Mouse (Mus musculus): ENCODE data around the gene Tbr1.
A peak's percentile ranks its signal among the peaks of the same experiment; 100 is the strongest.

The Tbr1 gene

DNA sequence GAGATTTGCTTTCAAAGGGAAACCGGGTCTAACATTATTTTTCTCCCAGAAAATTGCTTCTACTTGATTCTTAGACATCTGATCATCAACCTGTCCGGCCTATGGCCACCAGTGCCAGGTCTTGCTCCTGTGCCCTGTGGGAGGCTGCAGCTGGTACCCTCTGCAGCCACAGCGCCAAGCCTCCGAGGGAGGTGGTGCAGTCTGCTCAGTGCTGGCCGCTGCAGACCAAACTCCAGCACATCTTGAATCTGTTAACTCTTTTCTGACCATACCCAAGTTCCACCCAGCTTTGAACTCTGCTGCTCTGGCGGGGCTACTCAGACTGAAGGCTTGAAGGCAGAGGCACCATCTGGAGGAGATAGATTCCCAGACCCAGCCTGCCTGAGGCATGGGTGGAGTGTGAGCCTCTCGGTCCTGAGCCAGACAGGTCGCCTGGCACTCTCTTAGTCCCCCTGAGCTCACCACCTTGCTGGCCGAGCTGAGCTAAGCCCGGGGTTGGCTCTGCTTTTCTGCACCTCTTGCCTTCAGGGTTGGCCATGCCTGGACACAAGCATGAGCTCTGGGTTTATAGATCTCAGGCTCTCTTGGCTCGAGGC lies at the start of gene Tbr1:
Tbr1 (plus strand) TSS at position 275 of the 596 bp plus-strand sequence.
- peak in 1 of 2 experiments; percentile 21 for DNase-seq

DNA sequence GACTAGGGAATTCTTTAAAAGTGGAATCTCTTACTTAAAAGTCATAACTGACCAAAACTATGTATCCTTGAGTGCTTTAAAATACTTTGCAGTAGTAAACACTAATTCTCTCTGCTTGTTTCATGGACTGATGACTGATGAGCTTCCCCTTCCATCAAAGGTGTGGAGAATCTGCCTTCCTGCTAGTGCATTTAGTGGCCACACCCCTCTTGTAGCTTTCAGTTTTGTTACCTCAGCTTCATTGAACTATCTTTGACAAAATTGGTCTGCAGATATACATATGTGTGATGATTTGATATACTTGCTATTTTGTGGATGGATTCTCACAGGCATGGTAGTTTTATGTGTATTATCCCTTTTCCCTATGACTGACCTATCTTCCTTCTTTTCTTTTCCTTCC lies 47.7 kb upstream of the Tbr1 start:
- no peak for DNase-seq

DNA sequence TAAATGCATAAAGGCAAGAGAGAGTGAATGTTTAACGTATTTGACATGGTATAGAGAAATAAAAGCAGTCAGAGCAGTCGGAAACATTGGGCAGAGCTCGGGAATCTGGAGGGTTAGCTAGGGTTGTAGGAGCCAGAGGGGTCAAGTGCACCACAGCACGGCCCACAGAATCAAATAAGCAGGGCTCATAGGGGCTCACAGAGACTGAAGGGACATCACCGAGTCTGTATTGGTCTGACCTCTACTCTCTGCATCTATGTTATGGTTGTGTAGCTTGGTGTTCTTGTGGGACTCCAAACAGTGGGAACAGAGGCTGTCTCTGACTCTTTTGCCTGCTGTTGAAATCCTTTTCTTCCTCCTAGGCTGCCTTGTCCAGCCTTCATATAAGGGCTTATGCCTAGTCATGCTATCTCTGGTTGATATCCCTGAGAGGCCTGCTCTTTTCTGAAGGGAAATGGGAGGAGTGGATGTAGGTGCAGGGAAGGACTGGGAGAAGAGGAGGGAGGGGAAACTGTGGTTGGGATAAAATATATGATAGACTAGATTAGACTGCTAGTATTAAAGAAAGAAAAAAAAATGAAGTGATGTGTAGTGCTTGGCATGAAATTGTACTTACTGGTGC lies 43.4 kb upstream of the Tbr1 start:
- DNase-seq, result no peak

DNA sequence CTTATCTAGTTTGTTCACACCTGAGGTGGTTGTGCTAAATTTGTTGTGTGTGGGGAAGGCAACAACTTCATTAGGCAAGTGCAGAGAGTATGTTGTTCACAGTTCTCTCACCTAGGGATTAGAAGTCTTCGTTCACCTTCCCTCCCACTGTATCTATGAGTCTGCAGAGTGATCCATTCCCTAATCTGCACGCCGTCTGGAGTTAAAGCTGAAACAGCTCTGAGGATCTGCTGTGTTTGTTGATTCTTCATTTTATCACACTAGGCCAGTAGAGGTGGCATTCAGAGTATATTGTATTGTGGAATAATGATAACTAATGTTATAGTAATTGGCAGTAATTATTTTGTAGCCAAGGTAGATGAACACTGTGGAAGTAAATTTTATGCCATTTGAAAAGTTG lies 42.7 kb upstream of the Tbr1 start:
- DNase-seq, result no peak

DNA sequence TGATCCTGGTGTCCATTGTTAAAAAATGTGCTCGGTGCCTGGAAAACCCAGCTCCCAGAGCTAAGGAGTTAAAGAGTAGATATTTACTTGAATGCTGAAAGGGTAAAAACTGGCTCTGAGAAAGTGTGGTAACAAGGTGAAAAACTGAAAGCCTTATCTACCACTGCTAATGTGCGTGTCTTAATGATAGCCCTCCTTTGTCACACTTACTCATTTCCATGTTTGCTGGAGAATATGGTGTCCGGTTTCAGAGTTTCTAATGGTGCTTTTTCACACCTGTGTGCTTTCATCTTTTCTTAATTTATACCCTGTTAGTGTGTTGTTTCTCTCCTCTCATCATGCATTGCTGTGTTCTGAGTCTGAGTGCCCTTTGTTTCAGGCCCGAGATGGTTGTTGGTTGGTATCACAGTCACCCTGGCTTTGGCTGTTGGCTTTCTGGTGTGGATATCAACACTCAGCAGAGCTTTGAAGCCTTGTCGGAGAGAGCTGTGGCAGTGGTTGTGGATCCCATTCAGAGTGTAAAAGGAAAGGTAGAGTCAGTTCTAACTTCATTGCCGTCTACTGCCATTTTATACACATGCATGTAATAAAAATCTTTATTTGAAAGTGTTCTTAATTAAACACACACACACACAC lies 38.1 kb upstream of the Tbr1 start:
- DNase-seq, result no peak

DNA sequence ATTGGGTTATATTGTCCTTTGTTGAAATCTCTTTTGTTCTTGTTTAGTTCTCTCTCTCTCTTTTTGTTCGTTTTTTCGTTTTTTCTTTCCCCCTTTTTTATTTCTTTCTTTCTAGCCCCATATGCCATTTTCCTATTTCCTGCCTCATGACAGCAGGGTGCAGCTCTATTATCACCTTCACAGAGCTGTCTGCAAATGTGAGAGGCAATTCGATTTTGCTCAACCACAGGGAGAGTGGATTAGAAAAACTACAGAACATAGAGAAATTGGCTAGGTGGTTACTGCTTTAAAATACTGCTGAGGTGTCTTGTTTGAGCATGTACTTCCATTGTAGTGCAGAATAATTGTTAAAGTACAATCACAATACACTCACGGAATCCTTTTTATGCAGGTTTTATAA lies 37.2 kb upstream of the Tbr1 start:
- DNase-seq, result no peak

DNA sequence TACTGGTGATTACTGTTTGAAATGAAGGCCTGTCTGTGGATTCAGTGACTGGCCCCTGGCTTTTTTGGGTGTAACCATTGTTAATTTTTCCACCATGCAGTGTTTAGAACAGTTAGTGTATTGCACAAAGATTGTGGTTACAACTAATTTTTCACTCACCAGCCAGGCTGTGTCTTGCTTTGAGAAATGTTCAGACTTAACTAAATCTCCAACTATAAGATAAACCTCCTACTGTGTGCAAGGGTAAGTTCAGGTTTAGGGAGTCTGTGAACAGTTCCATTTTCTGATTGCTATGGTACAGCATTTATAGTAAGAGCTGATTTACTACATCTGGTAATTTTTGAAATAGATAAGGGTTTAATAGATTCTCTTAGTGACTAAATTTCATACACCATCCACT lies 21.9 kb upstream of the Tbr1 start:
- DNase-seq, result no peak

DNA sequence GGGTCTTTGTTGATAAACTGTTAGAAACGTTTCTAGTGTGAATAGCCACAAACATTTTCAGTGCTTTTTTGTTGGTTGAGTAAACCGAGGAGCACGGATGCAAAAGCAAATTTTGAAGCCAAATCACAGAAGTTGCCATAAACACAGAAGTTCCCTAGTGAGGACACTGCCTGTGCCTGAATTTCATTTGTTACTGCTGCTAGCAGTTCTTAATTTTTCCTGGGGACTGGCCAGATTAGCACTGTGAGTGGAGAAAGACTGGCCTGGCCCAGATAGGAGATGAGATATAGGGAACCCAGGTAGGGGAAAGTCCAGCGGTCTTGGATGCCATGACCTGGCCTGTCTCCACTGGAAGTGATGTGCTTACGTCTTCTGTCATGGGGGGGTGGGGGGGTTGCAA lies 7.8 kb upstream of the Tbr1 start:
- DNase-seq, result no peak

DNA sequence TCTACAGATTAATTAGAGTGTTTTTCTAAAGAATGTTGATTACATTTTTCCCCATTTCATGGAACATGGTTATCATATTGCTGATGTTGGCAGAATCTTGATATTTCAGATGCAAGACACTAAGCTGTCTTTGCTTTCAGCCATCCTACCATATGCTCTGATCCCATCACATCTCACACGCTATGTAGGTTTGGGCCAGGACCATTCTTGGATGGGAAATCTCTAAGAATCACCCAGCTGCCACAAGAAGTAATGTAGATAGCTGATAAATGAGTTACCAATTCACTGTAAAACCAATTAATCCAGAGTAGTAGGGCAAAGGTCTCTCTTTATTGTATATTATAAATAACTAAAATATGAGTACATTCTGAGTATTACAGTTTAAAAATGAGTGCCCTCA lies 4.7 kb upstream of the Tbr1 start:
- DNase-seq, result no peak

DNA sequence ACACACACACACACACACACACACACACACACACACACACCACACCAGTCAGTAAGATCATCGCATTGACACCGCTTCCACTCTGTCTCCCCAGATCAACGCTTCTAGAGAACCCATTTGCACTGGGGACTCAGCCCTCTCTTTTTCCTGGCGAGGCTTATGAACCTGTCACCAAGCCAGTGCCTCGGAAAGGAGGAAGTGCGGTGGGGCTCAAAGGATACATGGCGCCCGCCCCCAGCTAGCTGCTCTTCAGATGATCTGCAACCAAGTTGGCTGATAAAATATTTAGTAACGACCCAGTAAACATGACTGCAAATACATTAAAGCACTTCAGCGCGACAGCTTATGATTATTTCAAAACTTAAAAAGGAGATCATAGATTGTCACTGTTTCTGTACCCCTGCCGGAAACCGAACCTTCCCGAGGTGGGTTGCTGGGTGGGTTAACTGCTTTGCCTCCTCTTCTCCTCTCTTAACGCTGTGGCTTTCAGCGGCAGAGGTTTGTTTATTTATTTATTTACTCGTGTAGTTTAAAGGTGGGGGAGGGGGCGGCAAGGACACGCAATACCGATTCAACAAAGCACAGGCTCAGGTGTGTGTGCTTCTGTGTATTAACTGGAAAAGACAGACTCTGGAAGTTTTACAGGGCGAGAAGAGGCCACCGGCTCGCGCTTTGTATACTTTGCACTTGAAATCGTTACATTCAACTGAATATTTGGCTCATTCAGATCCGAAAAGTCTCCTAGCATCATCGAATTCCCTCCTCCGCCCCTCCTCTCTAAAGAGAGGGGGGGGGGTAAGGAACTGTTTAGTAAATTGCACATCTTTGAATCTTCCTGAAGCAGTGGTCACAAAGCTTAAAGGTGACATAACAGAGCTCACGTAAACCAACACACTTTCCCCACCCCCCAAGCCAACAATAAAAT lies 975 bp downstream of the Tbr1 start:
- DNase-seq, result peak; percentile 6 to 18

DNA sequence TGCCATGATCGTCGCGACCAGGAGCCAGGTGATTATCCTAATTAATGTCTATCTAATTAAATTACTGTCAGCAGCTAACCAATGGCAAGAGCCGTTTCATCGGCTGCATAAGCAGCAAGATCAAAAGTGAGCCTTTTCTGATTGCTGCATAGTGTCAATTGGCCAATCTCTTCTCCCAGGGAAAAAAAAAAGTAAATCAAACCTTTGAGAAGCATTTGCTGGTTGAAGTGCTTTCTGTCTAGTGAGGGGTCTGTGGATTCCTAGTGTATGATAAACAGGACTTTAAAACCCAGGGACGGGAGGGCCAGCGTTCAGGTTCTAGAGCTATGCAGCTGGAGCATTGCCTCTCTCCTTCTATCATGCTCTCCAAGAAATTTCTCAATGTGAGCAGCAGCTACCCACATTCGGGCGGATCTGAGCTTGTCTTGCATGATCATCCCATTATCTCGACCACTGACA lies 1.7 kb downstream of the Tbr1 start:
- peak in 1 of 2 experiments; percentile 9 for DNase-seq

DNA sequence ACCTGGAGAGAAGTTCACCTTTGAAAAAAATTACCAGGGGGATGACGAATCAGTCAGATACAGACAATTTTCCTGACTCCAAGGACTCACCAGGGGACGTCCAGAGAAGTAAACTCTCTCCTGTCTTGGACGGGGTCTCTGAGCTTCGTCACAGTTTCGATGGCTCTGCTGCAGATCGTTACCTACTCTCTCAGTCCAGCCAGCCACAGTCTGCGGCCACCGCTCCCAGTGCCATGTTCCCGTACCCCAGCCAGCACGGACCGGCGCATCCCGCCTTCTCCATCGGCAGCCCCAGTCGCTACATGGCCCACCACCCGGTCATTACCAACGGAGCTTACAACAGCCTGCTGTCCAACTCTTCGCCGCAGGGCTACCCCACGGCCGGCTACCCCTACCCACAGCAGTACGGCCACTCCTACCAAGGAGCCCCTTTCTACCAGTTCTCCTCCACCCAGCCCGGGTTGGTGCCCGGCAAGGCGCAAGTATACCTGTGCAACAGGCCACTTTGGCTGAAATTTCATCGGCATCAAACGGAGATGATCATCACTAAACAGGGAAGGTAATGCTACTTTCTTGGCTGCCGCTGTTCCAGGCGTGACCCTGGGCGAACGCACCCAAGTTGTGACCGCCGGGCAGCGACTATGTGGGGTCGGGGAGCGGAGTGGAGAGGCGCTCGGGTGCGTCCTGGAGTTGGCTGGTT lies 2.3 kb downstream of the Tbr1 start:
- peak; percentile 10 to 30 for DNase-seq

DNA sequence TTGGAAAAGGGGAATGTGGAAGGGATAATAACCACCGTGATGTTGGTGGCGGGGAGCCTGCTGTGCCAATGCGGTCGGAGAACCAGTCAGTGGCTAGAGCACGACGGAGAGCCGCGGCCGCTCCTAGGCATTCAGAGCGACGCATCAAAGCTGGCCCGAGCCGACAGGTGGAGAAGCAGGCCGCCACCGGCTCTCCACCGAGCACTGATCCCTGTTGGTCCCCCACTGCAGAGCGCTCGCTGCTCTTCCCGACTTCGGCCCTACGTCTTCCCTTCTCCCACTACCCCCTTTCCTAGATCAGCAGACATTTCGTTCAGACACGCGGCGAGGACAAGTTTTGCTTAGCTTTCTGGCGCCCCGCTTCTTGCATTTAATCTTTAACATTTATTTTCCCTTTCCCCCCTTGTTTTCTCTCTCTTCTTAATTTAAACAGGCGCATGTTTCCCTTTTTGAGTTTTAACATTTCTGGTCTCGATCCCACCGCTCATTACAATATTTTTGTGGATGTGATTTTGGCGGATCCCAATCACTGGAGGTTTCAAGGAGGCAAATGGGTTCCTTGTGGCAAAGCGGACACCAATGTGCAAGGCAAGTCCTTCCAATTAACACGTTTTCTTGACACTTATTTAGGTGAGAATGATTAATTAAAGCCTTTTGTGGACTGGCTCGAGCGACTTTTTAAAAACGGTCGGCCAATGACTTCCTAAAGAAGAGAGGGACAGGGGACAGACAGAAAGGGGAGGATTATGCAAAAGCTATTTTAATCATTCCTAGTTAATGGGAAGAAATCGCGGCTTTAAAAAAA lies 3.0 kb downstream of the Tbr1 start:
- DNase-seq, result peak in 1 of 2 experiments; percentile 17

DNA sequence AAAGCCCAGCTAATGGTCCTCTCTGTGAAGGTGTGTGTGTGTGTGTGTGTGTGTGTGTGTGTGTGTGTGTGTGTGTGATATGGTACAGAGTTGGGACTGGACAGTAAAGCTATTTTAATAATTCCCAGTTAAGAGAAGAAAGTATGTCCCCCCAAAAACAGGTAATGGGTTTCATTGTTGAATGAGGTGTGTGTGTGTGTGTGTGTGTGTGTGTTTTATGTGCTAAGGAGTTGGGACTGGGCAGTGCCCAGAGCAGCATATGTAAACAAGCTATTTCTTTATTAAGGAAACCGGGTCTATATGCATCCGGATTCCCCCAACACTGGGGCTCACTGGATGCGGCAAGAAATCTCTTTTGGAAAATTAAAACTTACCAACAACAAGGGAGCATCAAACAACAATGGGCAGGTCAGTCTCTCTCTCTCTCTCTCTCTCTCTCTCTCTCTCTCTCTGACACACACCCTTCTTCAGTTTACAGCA lies 3.7 kb downstream of the Tbr1 start:
- no peak for DNase-seq

DNA sequence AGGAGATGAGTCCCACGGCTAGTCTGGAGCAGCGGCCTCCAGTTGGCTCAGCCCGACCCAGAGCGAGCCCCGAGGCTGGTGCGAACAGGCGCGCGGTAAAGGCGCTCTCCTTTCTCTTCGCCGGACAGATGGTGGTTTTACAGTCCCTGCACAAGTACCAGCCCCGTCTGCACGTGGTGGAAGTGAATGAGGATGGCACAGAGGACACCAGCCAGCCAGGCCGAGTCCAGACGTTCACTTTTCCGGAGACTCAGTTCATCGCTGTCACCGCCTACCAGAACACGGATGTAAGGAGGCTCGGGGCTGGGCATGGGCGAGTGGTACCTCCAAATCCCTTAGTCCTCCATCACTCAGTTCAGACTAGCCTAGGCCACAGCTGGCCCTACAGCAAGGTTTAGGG lies 4.4 kb downstream of the Tbr1 start:
- DNase-seq, result peak; percentile 18 to 25

DNA sequence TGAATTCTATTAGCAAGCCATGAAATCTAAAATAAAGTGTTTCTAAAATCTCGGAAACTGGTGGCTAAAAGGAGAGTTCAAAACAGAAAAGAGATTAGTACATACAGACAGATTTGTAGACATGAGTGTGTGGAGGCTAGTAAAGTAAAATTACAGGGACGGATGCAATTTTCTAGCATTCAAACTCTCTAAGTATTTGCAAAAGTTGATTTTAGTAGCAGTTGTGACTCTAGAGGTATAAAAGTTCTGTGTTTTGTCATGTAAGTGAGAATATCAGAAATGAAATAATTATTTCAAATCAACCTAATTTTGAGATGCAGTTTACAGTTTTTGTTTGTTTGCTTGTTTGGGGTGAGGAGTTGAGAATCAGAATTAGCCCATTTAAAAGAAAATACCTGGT lies 5.1 kb downstream of the Tbr1 start:
- no peak for DNase-seq

DNA sequence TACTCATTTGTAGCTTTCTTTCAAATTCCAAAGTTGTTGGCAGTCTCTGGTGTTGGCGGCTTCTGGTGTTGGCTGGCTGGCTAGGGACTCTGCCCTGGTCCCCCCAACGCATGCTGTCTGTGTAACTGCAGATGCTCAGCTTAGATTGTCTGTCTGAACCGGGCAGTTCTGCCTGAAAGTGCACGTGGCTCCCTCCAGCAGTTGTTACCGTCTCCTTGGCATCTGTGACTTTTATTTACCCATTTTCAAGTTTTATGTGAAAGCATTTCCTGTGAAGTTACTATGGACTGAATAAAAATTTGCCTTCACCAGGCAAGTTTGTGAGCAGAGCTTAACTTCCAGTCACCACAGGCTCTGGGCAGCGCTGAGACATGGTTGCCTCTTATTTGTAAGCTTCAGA lies 6.0 kb downstream of the Tbr1 start:
- no peak for DNase-seq

DNA sequence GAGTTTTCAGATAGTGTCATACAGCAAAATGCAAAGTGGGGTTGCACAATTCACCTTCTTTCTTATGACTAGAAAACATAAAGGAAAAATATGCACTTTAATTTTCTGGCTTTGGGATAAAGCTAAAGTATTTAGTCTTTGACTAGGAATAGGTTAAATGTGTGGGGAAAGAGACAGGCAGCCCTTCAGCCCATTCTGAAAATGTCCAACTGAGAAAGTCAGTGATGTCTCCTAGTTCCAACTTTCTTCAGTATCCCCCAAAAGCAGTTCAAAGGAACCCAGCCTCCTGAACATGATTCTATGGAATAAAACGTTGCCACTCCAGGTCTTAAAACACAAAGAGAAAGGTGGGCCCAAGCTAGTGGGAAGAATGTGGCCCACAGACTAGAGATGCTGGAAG lies 6.7 kb downstream of the Tbr1 start:
- DNase-seq, result no peak

DNA sequence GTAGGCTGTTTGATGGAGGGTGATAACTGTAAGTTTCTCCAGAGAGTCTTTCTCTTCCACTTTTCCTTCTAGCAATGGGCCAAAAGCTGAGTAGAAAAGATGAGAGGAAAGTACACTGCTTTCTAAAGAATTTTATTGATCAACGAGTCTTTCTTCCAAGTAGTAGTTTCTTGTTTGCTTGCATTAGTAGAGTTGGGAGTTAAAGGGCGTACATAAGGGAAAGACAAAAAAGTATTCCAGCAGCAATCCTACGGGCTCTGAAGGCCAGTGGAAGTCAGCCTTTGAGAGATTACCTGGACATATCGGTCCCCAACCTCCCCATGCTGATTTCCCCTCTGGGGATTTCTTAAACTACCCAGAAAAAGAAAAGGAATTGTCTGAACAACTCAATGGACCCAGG lies 8.0 kb downstream of the Tbr1 start:
- DNase-seq, result no peak

DNA sequence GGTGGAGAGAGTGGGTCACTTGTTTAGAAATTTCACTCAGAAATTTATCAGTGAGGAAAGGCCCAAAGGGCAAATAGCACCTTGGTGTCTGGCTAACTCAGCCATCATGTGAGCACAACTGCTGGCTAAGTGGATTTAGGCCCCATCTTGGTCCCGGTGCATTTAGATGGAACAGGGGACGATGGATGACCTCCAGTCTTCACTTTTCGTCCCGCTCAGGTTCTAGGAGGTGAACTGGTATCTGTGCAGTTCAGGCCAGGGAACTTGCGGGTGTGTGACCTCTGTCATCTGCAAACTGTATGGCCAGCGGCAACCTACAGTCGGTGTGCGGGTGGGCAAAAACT lies 8.4 kb downstream of the Tbr1 start:
- DNase-seq, result peak in 1 of 2 experiments; percentile 4

DNA sequence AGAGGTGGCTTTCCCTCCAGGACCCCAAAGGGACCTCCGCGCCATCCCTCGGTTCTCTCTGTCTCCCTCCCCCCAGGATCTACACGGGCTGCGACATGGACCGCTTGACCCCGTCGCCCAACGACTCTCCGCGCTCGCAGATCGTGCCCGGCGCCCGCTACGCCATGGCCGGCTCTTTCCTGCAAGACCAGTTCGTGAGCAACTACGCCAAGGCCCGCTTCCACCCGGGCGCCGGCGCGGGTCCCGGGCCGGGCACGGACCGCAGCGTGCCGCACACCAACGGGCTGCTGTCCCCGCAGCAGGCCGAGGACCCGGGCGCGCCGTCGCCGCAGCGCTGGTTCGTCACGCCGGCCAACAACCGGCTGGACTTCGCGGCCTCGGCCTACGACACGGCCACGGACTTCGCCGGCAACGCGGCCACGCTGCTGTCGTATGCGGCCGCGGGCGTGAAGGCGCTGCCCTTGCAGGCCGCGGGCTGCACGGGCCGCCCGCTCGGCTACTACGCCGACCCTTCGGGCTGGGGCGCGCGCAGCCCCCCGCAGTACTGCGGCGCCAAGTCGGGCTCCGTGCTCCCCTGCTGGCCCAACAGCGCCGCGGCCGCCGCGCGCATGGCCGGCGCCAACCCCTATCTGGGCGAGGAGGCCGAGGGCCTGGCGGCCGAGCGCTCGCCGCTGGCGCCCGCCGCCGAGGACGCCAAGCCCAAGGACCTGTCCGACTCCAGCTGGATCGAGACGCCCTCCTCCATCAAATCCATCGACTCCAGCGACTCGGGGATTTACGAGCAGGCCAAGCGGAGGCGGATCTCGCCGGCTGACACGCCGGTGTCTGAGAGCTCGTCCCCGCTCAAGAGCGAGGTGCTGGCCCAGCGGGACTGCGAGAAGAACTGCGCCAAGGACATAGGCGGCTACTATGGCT lies 9.0 kb downstream of the Tbr1 start:
- DNase-seq, result peak; percentile 52 to 71

All from lung, postnatal 4 days (tissue).